Mouse (Mus musculus) forebrain, embryonic 15.5 days (tissue): ENCODE measurements around the gene Hist2h2aa1. TPM values are rescaled to one million over a fixed set of nuclear protein-coding genes. Genes with fewer than 3 reads are reported as not detected.

ENCODE experiments used
- microRNA-seq: library from miRNA; unstranded; fragments of <30 nt; microRNA quantifications from one replicate; pipeline ENCODE4, GENCODE M21; 2016
- polyA plus RNA-seq: library from polyadenylated mRNA; unstranded; fragments of >200 nt; fragmentation: Nextera tagmentation; extraction: Ambion mirVana; gene quantifications from 2 replicates; pipeline ENCODE4 v1.2.1, GENCODE M21; 2015

The Hist2h2aa1 gene
- polyA plus RNA-seq, 1 experiment from 2014 or later: 32.2 TPM

Small RNAs within 50 kb of the gene (microRNA-seq; reads per million reads assigned to microRNA genes)
- gene Gm44492: not detected
- gene Gm47311: not detected
- gene Gm47313: not detected

Other genes starting within 250 kb of the Hist2h2aa1 start
- gene Plekho1, start 249.5 kb upstream of the Hist2h2aa1 start, polyA plus RNA-seq: 87.6 and 90.5 TPM in 2 replicates
- gene Vps45, start 187.0 kb upstream of the Hist2h2aa1 start, polyA plus RNA-seq: 64.4 and 65.6 TPM in 2 replicates
- gene Otud7b, start 141.0 kb upstream of the Hist2h2aa1 start, polyA plus RNA-seq: 8.3 and 9.8 TPM in 2 replicates
- 10.0 and 11.2 TPM in 2 replicates for gene Mtmr11, start 83.5 kb upstream of the Hist2h2aa1 start, polyA plus RNA-seq
- gene Sf3b4, start 73.2 kb upstream of the Hist2h2aa1 start, polyA plus RNA-seq: 151 and 155 TPM in 2 replicates
- 69.1 and 73.3 TPM in 2 replicates for gene Sv2a, start 64.3 kb upstream of the Hist2h2aa1 start, polyA plus RNA-seq
- gene Bola1, start 25.8 kb upstream of the Hist2h2aa1 start, polyA plus RNA-seq: 71.8 and 75.5 TPM in 2 replicates
- 0.46 TPM in 1 of 2 replicates, not detected in the other for gene Hist2h2ab, start 25.6 kb upstream of the Hist2h2aa1 start, polyA plus RNA-seq
- gene Hist2h2ac, start 24.6 kb upstream of the Hist2h2aa1 start, polyA plus RNA-seq: 4.7 and 6.8 TPM in 2 replicates
- gene Hist2h2be, start 24.4 kb upstream of the Hist2h2aa1 start, polyA plus RNA-seq: 9.1 and 9.7 TPM in 2 replicates
- 6.7 and 8.0 TPM in 2 replicates for gene Hist2h3c2, start 6.4 kb upstream of the Hist2h2aa1 start, polyA plus RNA-seq
- 51.6 and 60.6 TPM in 2 replicates for gene Hist2h2aa2, start 5.2 kb upstream of the Hist2h2aa1 start, polyA plus RNA-seq
- gene Hist2h3c1, start 1.2 kb downstream of the Hist2h2aa1 start, polyA plus RNA-seq: 0.62 TPM in 1 of 2 replicates, not detected in the other
- 10.1 and 10.9 TPM in 2 replicates for gene Hist2h4, start 17.8 kb downstream of the Hist2h2aa1 start, polyA plus RNA-seq
- 42.5 and 47.6 TPM in 2 replicates for gene Hist2h3b, start 23.2 kb downstream of the Hist2h2aa1 start, polyA plus RNA-seq
- gene Hist2h2bb, start 24.3 kb downstream of the Hist2h2aa1 start, polyA plus RNA-seq: 7.1 and 9.9 TPM in 2 replicates
- gene Fcgr1, start 48.5 kb downstream of the Hist2h2aa1 start, polyA plus RNA-seq: 0.97 and 1.4 TPM in 2 replicates
- not detected in 2 replicates for gene BC107364, start 206.8 kb downstream of the Hist2h2aa1 start, polyA plus RNA-seq